Mouse (Mus musculus): ENCODE data around the gene Hs2st1. TPM values are rescaled to one million over a fixed set of nuclear protein-coding genes. Genes with fewer than 3 reads are reported as not detected.

Hs2st1 gene
- 6.3 and 6.6 TPM in 2 replicates for polyA plus RNA-seq (2015; fragmentation: Nextera tagmentation; extraction: Ambion mirVana)

- Histone ChIP-seq H3K27ac (ENCODE audit: low read length) (peak within 1 kb of the TSS; percentile 92), H3K9me3 (replicated peaks; ENCODE audit: control insufficient read depth, low read length) (no peaks in the 10 kb centered on the region), H3K4me2 (ENCODE audit: low read depth, low read length) (peak within 1 kb of the TSS; percentile 97), H3K9ac (ENCODE audit: low read length) (peak within 1 kb of the TSS; percentile 94), H3K27me3 (ENCODE audit: control insufficient read depth, insufficient read depth, low read length) (no peaks in the 10 kb centered on the region), H3K4me3 (ENCODE audit: low read length) (peak within 1 kb of the TSS; percentile 92), H3K4me1 (ENCODE audit: control insufficient read depth, insufficient read depth, low read length) (peaks cover 23% of the 10 kb centered on the region), H3K36me3 (ENCODE audit: control insufficient read depth, insufficient read depth) (peaks cover 4% of the 10 kb centered on the region; the same call in 1 of the 2 replicates)
- under 1% methylated on average over 68 of the region's 69 CpGs for WGBS
- peak; percentile 98 for ATAC-seq (replicated peaks; ENCODE audit: extremely low read depth, insufficient read depth, low FRiP score)
These were observed at the start of gene Hs2st1, which contains the start of gene Selenof for GRCm38 (mm10) chr3:144570047-144570815. Hs2st1 (minus strand) TSS chr3:144570181. Selenof (plus strand) TSS chr3:144570304.

- peak; percentile 63 for ATAC-seq (replicated peaks; ENCODE audit: extremely low read depth, insufficient read depth, low FRiP score)
- Histone ChIP-seq H3K4me3 (ENCODE audit: low read length) (peak overlapping the region; percentile 23), H3K27me3 (ENCODE audit: control insufficient read depth, insufficient read depth, low read length) (no peaks in the 10 kb centered on the region), H3K9me3 (replicated peaks; ENCODE audit: control insufficient read depth, low read length) (peaks cover 6% of the 10 kb centered on the region), H3K27ac (ENCODE audit: low read length) (peak overlapping the region; percentile 70), H3K9ac (ENCODE audit: low read length) (peak overlapping the region; percentile 54), H3K4me1 (ENCODE audit: control insufficient read depth, insufficient read depth, low read length) (peaks cover 26% of the 10 kb centered on the region), H3K4me2 (ENCODE audit: low read depth, low read length) (peak overlapping the region; percentile 46), H3K36me3 (ENCODE audit: control insufficient read depth, insufficient read depth) (no peaks in the 10 kb centered on the region)
- WGBS = 21% methylated on average over 10 of the region's 10 CpGs
These were observed 47.7 kb upstream of the Hs2st1 start for GRCm38 (mm10) chr3:144617633-144618180.

- Histone ChIP-seq H3K9me3 (replicated peaks; ENCODE audit: control insufficient read depth, low read length) (peaks cover 3% of the 10 kb centered on the region), H3K27me3 (ENCODE audit: control insufficient read depth, insufficient read depth, low read length) (no peaks in the 10 kb centered on the region), H3K4me1 (ENCODE audit: control insufficient read depth, insufficient read depth, low read length) (peaks cover 32% of the 10 kb centered on the region), H3K9ac (ENCODE audit: low read length) (peak overlapping the region; percentile 54; the same call in 1 of the 2 replicates), H3K27ac (ENCODE audit: low read length) (peak overlapping the region; percentile 70), H3K36me3 (ENCODE audit: control insufficient read depth, insufficient read depth) (no peaks in the 10 kb centered on the region), H3K4me2 (ENCODE audit: low read depth, low read length) (peak overlapping the region; percentile 46), H3K4me3 (ENCODE audit: low read length) (peak overlapping the region; percentile 23)
- ATAC-seq (replicated peaks; ENCODE audit: extremely low read depth, insufficient read depth, low FRiP score) = peak; percentile 85
- 65% methylated on average over 8 of the region's 8 CpGs for WGBS
These were observed 46.9 kb upstream of the Hs2st1 start for GRCm38 (mm10) chr3:144616654-144617425.

GRCm38 (mm10) chr3:144615459-144615858, 45.5 kb upstream of the Hs2st1 start:
- Histone ChIP-seq H3K4me2 (ENCODE audit: low read depth, low read length) (no peak overlapping the region), H3K9ac (ENCODE audit: low read length) (no peak overlapping the region), H3K27ac (ENCODE audit: low read length) (no peak overlapping the region), H3K27me3 (ENCODE audit: control insufficient read depth, insufficient read depth, low read length) (no peaks in the 10 kb centered on the region), H3K36me3 (ENCODE audit: control insufficient read depth, insufficient read depth) (no peaks in the 10 kb centered on the region), H3K4me3 (ENCODE audit: low read length) (no peak overlapping the region), H3K9me3 (replicated peaks; ENCODE audit: control insufficient read depth, low read length) (peaks cover 3% of the 10 kb centered on the region), H3K4me1 (ENCODE audit: control insufficient read depth, insufficient read depth, low read length) (peaks cover 33% of the 10 kb centered on the region)
- ATAC-seq (replicated peaks; ENCODE audit: extremely low read depth, insufficient read depth, low FRiP score) = no peak; the same call in 1 of the 2 replicates
- 37% methylated on average over 9 of the region's 9 CpGs for WGBS

- WGBS = 67% methylated on average over 10 of the region's 10 CpGs
- no peaks in the 10 kb centered on the region for H3K27me3 ChIP-seq (ENCODE audit: control insufficient read depth, insufficient read depth, low read length)
These were observed 44.7 kb upstream of the Hs2st1 start for GRCm38 (mm10) chr3:144614698-144615097.

GRCm38 (mm10) chr3:144614277-144614676, 44.3 kb upstream of the Hs2st1 start:
- H3K4me2 ChIP-seq (ENCODE audit: low read depth, low read length) = no peak overlapping the region
- no peak overlapping the region for H3K4me3 ChIP-seq (ENCODE audit: low read length)
- H3K4me1 ChIP-seq (ENCODE audit: control insufficient read depth, insufficient read depth, low read length) = peaks cover 33% of the 10 kb centered on the region
- 67% methylated on average over 6 of the region's 6 CpGs for WGBS
- H3K27me3 ChIP-seq (ENCODE audit: control insufficient read depth, insufficient read depth, low read length) = no peaks in the 10 kb centered on the region
- H3K27ac ChIP-seq (ENCODE audit: low read length) = no peak overlapping the region
- ATAC-seq (replicated peaks; ENCODE audit: extremely low read depth, insufficient read depth, low FRiP score) = no peak
- H3K36me3 ChIP-seq (ENCODE audit: control insufficient read depth, insufficient read depth) = no peaks in the 10 kb centered on the region
- no peak overlapping the region for H3K9ac ChIP-seq (ENCODE audit: low read length)
- H3K9me3 ChIP-seq (replicated peaks; ENCODE audit: control insufficient read depth, low read length) = peaks cover 3% of the 10 kb centered on the region

More at GRCm38 (mm10) chr3:144614698-144615097, 44.7 kb upstream of the Hs2st1 start:
- Histone ChIP-seq H3K4me1 (ENCODE audit: control insufficient read depth, insufficient read depth, low read length) (peaks cover 33% of the 10 kb centered on the region), H3K36me3 (ENCODE audit: control insufficient read depth, insufficient read depth) (no peaks in the 10 kb centered on the region), H3K9me3 (replicated peaks; ENCODE audit: control insufficient read depth, low read length) (peaks cover 3% of the 10 kb centered on the region), H3K4me2 (ENCODE audit: low read depth, low read length) (no peak overlapping the region), H3K9ac (ENCODE audit: low read length) (no peak overlapping the region), H3K4me3 (ENCODE audit: low read length) (no peak overlapping the region), H3K27ac (ENCODE audit: low read length) (no peak overlapping the region)
- ATAC-seq (replicated peaks; ENCODE audit: extremely low read depth, insufficient read depth, low FRiP score) = no peak

GRCm38 (mm10) chr3:144612382-144612781, 42.4 kb upstream of the Hs2st1 start:
- no peak for ATAC-seq (replicated peaks; ENCODE audit: extremely low read depth, insufficient read depth, low FRiP score)
- peaks cover 27% of the 10 kb centered on the region for H3K4me1 ChIP-seq (ENCODE audit: control insufficient read depth, insufficient read depth, low read length)
- WGBS = 52% methylated on average over 6 of the region's 6 CpGs
- no peak overlapping the region for H3K4me3 ChIP-seq (ENCODE audit: low read length)
- H3K27ac ChIP-seq (ENCODE audit: low read length) = no peak overlapping the region
- no peak overlapping the region for H3K9ac ChIP-seq (ENCODE audit: low read length)
- no peak overlapping the region for H3K4me2 ChIP-seq (ENCODE audit: low read depth, low read length)
- no peaks in the 10 kb centered on the region for H3K9me3 ChIP-seq (replicated peaks; ENCODE audit: control insufficient read depth, low read length)
- no peaks in the 10 kb centered on the region for H3K27me3 ChIP-seq (ENCODE audit: control insufficient read depth, insufficient read depth, low read length)
- no peaks in the 10 kb centered on the region for H3K36me3 ChIP-seq (ENCODE audit: control insufficient read depth, insufficient read depth)

- no peaks in the 10 kb centered on the region for H3K9me3 ChIP-seq (replicated peaks; ENCODE audit: control insufficient read depth, low read length)
- no peak overlapping the region for H3K9ac ChIP-seq (ENCODE audit: low read length)
- peaks cover 22% of the 10 kb centered on the region for H3K4me1 ChIP-seq (ENCODE audit: control insufficient read depth, insufficient read depth, low read length)
- H3K27me3 ChIP-seq (ENCODE audit: control insufficient read depth, insufficient read depth, low read length) = no peaks in the 10 kb centered on the region
- no peak overlapping the region for H3K4me2 ChIP-seq (ENCODE audit: low read depth, low read length)
- no peak for ATAC-seq (replicated peaks; ENCODE audit: extremely low read depth, insufficient read depth, low FRiP score)
- 66% methylated on average over 8 of the region's 8 CpGs for WGBS
- H3K36me3 ChIP-seq (ENCODE audit: control insufficient read depth, insufficient read depth) = no peaks in the 10 kb centered on the region
- no peak overlapping the region for H3K4me3 ChIP-seq (ENCODE audit: low read length)
- no peak overlapping the region for H3K27ac ChIP-seq (ENCODE audit: low read length)
These were observed 41.8 kb upstream of the Hs2st1 start for GRCm38 (mm10) chr3:144611626-144612271.
